Mouse (Mus musculus) hindbrain, embryonic 10.5 days (tissue): ENCODE results near the gene Scgb3a1. TPM values are rescaled to one million over a fixed set of nuclear protein-coding genes. Genes with fewer than 3 reads are reported as not detected.

Source experiments
- DNase-seq: peaks from one replicate; pipeline ENCODE4 v3.0.0-alpha.2; 2017; ENCODE audit warnings: low spot score
- H3K27ac ChIP-seq: fragments of 300-500 bp; sonication (generic); 2 replicates; pipeline ENCODE4 v1.5.1; 2016; ENCODE audit warnings: mild to moderate bottlenecking, moderate library complexity
- H3K27me3 ChIP-seq: fragments of 300-500 bp; sonication (generic); 2 replicates; pipeline ENCODE4 v1.6.1; 2016; ENCODE audit warnings: mild to moderate bottlenecking; ENCODE audit not compliant: poor library complexity, insufficient read depth, severe bottlenecking
- H3K36me3 ChIP-seq: fragments of 300-500 bp; sonication (generic); 2 replicates; pipeline ENCODE4 v1.6.1; 2016; ENCODE audit warnings: mild to moderate bottlenecking, moderate library complexity
- H3K4me1 ChIP-seq: fragments of 300-500 bp; sonication (generic); replicated peaks from 2 replicates; pipeline ENCODE4 v1.6.1; 2016; ENCODE audit warnings: mild to moderate bottlenecking
- H3K4me3 ChIP-seq: fragments of 300-500 bp; sonication (generic); 2 replicates; pipeline ENCODE4 v1.5.1; 2016; ENCODE audit warnings: mild to moderate bottlenecking, moderate library complexity
- H3K9me3 ChIP-seq: fragments of 300-500 bp; sonication (generic); 2 replicates; pipeline ENCODE4 v1.6.1; 2016; ENCODE audit warnings: mild to moderate bottlenecking, moderate library complexity
- WGBS: fragments of 180-500 bp; shearing (Covaris S2); methylation state at CpG from one replicate; pipeline ENCODE4 v1.1.7; 2016; 5-methylcytosine and 5-hydroxymethylcytosine counted together
- polyA plus RNA-seq: library from polyadenylated mRNA; unstranded; fragments of >200 nt; fragmentation: Nextera tagmentation; extraction: Ambion mirVana; gene quantifications from 2 replicates; pipeline ENCODE4 v1.2.1, GENCODE M21; 2016

Scgb3a1 gene
- polyA plus RNA-seq, 1 experiment from 2014 or later = not detected

DNA sequence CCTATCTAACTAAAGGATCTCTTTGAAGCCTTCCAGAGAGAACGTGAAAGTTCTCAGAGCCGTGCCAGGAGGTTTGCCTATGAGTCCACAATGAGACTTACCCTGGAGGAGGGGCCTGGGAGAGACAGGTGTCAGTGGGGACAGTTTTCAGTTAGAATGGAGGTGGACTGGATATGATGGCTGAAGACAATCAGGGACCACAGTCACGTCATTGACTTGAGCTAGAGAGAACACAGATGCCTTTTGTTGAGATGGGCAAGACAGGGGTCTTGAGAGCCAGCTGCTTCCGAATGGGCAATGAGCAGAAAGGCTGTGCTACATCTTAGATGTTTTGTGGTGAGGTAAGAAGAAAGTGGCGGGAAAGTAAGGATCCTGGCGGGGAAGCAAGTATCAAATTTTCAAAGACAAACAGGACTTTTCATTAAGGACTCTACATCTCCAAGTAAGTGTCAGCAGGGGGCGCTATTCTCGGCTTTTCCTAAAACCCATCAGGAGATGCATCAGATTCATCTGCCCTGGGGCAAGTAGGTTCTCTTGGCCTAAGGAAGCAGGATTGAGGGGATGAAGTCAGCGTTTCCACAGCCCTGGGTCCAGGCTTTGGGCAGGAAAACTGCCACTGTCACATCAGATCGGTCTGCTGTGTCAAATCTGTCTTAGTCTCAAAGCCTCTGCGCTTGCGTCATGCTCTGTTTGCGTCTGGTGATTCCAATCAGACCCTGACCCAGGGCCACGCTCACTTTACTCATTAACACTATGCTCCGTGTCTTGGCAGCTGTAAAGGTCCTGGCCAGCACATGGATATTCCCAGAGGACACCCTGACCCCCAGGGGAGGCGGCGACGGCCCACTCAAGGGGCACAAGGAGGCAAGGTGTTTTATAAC is 13.1 kb upstream of the Scgb3a1 start:
- no peak overlapping the region for H3K4me3 ChIP-seq
- H3K4me1 ChIP-seq = peaks cover 16% of the 10 kb centered on the region
- H3K9me3 ChIP-seq = no peaks in the 10 kb centered on the region; the same call in 1 of the 2 replicates
- WGBS = 64% methylated on average over 18 of the region's 18 CpGs
- H3K27me3 ChIP-seq = no peaks in the 10 kb centered on the region
- peak; percentile 41 for DNase-seq
- H3K36me3 ChIP-seq = no peaks in the 10 kb centered on the region
- H3K27ac ChIP-seq = 0 out of 2 replicates have a peak overlapping the region, but pooled peaks have one; percentile 23

DNA sequence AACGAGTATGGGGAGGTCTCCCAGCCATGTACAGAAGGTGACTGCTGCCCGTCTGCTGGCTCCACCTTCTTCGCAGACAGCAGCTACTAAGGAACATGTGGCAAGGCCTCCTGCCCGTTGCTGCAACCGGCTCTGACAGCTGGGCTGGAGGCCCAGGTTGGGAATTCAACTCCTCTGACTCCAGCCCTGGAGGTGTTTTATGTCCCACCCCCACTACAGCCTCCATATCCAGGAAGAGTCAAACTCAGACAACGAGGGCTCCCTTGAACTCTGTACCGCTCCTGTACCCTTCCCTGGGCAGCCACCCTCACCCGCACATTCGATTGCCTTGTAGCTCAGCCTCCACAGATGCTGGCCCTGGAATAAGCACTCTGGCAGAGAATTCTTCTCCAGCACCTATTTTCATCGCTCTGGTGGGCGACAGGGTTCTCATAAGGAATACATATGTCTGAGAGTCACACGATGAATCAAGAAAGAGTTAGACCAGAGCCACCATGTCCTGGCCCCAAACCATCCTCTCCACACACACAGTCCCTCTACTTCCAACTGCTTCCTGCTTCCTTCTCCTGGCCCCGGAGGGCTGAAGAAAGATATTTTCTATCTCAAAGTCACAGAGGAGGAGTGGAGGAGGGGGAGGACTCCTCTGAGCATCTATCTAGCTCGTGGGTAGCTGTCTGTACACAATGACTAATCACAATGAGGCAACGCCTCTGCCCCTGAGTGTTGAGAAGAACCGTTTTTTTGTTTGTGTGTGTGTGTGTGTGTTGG is 12.2 kb upstream of the Scgb3a1 start:
- WGBS = 77% methylated on average over 16 of the region's 16 CpGs
- Histone ChIP-seq H3K27ac (0 out of 2 replicates have a peak overlapping the region, but pooled peaks have one; percentile 23), H3K36me3 (no peaks in the 10 kb centered on the region), H3K4me3 (no peak overlapping the region), H3K27me3 (no peaks in the 10 kb centered on the region), H3K4me1 (peaks cover 16% of the 10 kb centered on the region), H3K9me3 (no peaks in the 10 kb centered on the region; the same call in 1 of the 2 replicates)
- no peak for DNase-seq

DNA sequence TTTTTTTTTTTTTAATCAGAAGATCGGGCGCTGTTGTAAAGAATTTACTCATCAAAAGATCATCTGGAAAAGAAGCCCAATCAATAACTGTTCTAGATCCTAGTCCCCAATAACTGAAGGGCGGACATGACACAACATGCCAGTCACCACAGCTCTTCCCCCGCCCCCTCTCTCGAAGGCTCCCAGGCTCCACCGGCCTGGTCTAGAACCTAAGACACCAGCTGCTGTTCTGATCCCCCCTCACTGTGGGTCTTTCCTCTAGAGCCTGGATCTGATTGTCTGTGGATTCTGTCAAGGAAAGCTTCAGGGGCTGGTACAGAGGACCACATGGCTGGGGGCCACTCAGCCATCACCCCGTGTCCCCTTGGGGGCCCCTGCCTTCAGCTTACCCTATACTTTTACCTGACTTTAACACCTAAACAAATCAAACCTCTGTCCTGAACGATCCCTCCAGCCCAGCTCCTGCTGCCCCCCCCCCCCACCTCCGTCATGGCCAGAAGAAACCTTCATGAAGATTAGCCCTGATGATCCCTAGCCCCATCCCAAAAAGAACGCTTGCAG is 11.6 kb upstream of the Scgb3a1 start:
- Histone ChIP-seq H3K9me3 (no peaks in the 10 kb centered on the region; the same call in 1 of the 2 replicates), H3K4me3 (no peak overlapping the region), H3K4me1 (peaks cover 16% of the 10 kb centered on the region), H3K27ac (peak overlapping the region; percentile 53; the same call in 1 of the 2 replicates), H3K27me3 (no peaks in the 10 kb centered on the region), H3K36me3 (no peaks in the 10 kb centered on the region)
- no peak for DNase-seq
- WGBS = 85% methylated on average over 10 of the region's 10 CpGs

DNA sequence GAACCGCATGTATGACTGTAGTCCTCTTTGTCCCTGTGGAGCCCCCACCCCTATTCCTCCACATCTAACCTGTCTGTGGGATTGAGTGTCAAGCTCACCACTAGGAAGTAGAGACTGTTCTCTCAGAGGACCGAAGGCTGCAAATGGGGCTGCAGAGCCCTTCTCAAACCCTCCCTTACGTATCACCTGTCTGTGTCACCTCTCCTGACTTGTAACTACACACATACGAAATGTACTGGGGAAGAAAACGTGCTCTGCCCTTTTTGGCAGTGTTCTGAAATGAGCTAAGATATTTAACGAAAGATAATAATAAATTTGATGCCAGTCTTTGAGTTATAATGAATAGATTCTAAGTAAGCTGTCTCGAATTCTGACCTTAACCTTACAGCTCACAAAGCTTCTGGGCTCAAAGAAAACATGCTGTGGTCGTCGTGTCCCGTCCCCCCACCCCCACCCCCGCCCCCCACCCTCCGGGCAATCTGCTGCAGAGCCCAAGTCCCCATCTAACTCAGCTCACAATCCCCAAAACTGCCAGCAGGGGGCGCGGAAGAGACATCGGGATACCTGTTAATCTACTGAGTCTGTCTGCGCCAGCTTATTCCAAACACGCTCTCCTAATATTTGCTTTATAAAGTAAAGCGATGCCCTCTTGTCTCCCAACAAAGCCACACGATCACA is 10.9 kb upstream of the Scgb3a1 start:
- Histone ChIP-seq H3K4me1 (peaks cover 16% of the 10 kb centered on the region), H3K27ac (no peak overlapping the region), H3K9me3 (no peaks in the 10 kb centered on the region; the same call in 1 of the 2 replicates), H3K4me3 (0 out of 2 replicates have a peak overlapping the region, but pooled peaks have one; percentile 22), H3K27me3 (no peaks in the 10 kb centered on the region), H3K36me3 (no peaks in the 10 kb centered on the region)
- 27% methylated on average over 19 of the region's 19 CpGs for WGBS
- DNase-seq = peak; percentile 86

DNA sequence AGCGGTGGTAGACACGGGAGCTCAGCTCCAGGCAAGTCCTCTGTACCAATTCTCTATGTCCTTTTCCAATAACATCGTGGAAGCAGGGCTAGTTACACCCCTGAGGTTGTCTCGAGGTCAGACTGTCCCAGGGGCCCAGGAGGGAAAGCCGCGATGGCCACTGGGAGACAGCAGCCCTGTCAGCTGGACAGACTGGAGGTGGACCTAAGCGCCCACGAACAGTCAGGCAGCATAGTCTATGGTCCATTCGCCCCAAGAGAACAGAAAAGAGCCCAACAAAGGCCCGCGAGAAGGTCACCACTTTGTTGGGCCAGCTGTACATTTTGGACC is 10.4 kb upstream of the Scgb3a1 start:
- Histone ChIP-seq H3K4me3 (0 out of 2 replicates have a peak overlapping the region, but pooled peaks have one; percentile 22), H3K9me3 (no peaks in the 10 kb centered on the region; the same call in 1 of the 2 replicates), H3K4me1 (peaks cover 16% of the 10 kb centered on the region), H3K27ac (no peak overlapping the region), H3K27me3 (no peaks in the 10 kb centered on the region), H3K36me3 (no peaks in the 10 kb centered on the region)
- WGBS = 44% methylated on average over 11 of the region's 11 CpGs
- no peak for DNase-seq

DNA sequence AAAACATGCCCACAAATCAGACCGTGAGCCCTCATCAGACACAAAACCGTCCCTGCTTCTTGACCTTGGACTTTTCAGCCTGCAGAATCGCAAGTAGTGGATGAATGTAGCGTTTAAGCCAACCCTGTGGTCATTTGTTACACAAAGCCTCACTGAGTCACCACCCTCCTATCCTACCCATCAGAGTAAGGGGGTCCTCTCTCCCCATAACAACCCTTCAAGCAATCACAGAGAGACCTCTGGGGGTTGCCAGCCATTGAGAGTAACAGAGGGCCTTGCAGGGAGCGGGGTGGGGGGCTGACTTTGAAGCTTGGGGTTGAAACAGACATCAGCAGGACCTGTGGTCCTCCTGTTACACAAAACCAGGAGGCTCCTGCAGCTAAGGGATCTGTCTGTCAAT is 8.8 kb upstream of the Scgb3a1 start:
- Histone ChIP-seq H3K27me3 (no peaks in the 10 kb centered on the region), H3K4me1 (peaks cover 24% of the 10 kb centered on the region), H3K9me3 (no peaks in the 10 kb centered on the region; the same call in 1 of the 2 replicates), H3K27ac (no peak overlapping the region), H3K4me3 (no peak overlapping the region), H3K36me3 (no peaks in the 10 kb centered on the region)
- WGBS = 88% methylated on average over 5 of the region's 5 CpGs
- no peak for DNase-seq

DNA sequence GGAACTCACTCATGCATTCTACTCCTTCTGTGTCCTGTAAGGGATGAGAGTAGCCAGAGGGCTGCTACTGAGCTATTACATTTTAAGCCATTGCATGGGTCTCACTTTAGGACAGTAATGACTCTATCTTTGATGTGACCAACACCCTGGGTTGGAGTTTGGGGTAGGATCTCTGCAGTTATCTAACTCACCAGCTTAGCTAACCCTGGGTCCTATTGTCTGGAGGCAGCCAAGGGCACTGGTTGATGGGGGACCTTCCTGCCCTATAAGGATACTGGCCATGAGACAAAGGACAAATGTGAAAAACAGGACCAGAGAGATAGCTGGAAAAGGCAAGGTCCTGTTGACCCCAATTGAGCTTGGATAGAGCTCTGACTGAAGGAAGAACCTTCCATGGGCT is 7.9 kb upstream of the Scgb3a1 start:
- no peaks in the 10 kb centered on the region for H3K36me3 ChIP-seq
- no peak overlapping the region for H3K27ac ChIP-seq
- H3K4me1 ChIP-seq = peaks cover 22% of the 10 kb centered on the region
- H3K9me3 ChIP-seq = no peaks in the 10 kb centered on the region; the same call in 1 of the 2 replicates
- no peak overlapping the region for H3K4me3 ChIP-seq
- no peak for DNase-seq
- H3K27me3 ChIP-seq = no peaks in the 10 kb centered on the region

DNA sequence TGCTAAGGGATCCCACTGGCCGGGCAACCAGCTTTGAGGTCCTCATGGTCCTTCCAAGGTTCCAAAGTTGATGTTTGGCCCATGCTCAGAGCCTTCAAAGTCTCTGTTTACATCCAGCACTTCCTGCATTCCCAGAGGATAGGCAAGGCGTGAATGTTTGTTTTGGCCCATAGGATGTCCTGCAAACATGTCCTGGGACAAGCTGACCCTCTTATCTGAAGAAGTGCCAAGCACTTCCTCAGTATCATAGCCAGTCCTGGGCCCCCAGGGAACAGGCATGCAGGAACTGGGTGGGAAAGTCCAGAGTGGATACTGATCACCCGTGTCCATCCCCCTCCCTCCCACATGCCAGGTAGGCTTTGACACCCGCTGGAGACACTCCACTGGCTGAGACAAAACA is 5.3 kb upstream of the Scgb3a1 start:
- 81% methylated on average over 4 of the region's 4 CpGs for WGBS
- no peak overlapping the region for H3K4me3 ChIP-seq
- H3K36me3 ChIP-seq = no peaks in the 10 kb centered on the region
- H3K27ac ChIP-seq = no peak overlapping the region
- H3K27me3 ChIP-seq = no peaks in the 10 kb centered on the region
- peaks cover 10% of the 10 kb centered on the region for H3K4me1 ChIP-seq
- H3K9me3 ChIP-seq = no peaks in the 10 kb centered on the region; the same call in 1 of the 2 replicates
- DNase-seq = no peak

DNA sequence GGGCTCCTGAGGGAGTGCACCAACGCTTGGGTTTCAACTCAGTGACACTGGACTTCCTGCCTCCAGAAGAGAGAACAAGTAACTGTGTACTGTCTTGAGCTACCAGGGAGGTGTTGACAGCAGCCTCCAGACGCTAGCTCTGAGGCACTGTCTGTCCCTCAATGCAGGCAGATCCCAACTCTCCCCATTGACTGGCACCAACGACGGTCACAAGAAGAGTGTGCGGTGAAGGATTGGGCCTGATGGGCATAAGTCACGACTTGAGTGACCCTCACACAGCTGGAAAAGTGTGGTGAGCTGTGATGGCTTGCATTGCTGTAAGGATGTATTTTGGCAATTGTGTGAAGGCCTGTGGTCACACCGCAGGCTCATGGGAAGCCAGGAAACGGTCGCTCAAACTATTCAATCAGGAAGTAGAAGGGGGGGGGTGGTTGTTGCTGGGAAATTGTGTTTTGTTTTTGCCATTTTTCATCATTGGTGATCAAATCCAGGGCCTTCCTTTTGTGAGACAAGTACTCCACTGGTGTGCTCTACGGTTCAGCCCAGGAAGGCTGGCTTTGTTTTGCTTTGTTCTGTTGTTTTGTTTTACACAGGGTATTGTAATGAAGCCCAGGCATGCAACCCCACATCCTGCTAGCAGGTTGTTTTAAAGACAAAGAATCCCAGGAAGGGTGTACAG is 4.5 kb upstream of the Scgb3a1 start:
- 60% methylated on average over 10 of the region's 10 CpGs for WGBS
- H3K9me3 ChIP-seq = no peaks in the 10 kb centered on the region; the same call in 1 of the 2 replicates
- no peak for DNase-seq

DNA sequence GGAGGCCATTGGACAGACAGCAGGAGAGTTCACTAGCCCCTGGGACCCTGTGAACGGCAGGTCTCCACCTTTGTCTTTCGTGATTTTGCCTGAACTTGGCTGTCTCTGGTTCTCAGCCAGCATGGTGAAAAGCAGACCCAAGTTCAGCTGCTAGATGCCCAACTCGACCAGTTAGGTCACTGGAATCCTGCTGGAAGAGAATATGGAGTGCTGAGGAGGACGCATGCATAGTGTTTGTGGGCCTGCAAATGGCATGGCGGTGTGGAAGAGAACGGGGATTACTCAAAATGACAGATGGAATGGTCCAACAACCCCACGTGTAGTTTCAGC is 4.0 kb upstream of the Scgb3a1 start:
- H3K4me3 ChIP-seq = no peak overlapping the region
- no peak for DNase-seq
- WGBS = 72% methylated on average over 7 of the region's 7 CpGs

More for the DNA sequence above, 4.5 kb upstream of the Scgb3a1 start:
- no peaks in the 10 kb centered on the region for H3K27me3 ChIP-seq
- H3K36me3 ChIP-seq = no peaks in the 10 kb centered on the region
- peaks cover 8% of the 10 kb centered on the region; the same call in 1 of the 2 replicates for H3K4me1 ChIP-seq
- H3K4me3 ChIP-seq = no peak overlapping the region
- 0 out of 2 replicates have a peak overlapping the region, but pooled peaks have one; percentile 35 for H3K27ac ChIP-seq

DNA sequence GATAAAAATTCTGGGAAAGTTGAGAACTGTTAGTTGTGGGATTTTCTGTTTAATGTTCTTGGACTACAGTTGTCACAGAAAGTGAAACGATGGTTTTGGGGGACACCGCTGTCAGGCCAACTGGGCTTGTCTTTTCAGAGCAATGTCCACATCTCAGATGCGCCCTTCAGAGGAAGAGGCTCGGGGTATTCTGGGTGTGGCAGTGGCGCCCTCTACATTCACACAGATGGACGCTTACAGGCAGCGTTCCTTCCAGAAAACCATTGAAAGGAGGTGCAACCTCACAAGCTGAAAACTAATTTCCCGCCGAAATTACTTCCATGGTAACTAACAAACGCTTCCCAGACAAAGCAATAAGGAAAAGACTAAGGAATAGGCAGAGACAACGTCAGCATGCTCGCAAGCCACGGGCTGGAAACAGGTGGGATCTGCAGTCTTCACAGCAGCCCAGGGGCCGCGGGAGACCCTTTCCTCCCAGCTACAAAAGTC is 1.1 kb upstream of the Scgb3a1 start:
- Histone ChIP-seq H3K36me3 (no peaks in the 10 kb centered on the region), H3K4me3 (no peak overlapping the region), H3K9me3 (no peaks in the 10 kb centered on the region), H3K27ac (no peak overlapping the region), H3K27me3 (no peaks in the 10 kb centered on the region), H3K4me1 (peaks cover 8% of the 10 kb centered on the region; the same call in 1 of the 2 replicates)
- DNase-seq = no peak
- 59% methylated on average over 15 of the region's 15 CpGs for WGBS

More for the DNA sequence above, 4.0 kb upstream of the Scgb3a1 start:
- Histone ChIP-seq H3K4me1 (peaks cover 8% of the 10 kb centered on the region; the same call in 1 of the 2 replicates), H3K27me3 (no peaks in the 10 kb centered on the region), H3K27ac (0 out of 2 replicates have a peak overlapping the region, but pooled peaks have one; percentile 35), H3K9me3 (no peaks in the 10 kb centered on the region; the same call in 1 of the 2 replicates), H3K36me3 (no peaks in the 10 kb centered on the region)
